Mouse (Mus musculus): ENCODE data around the gene Elf2.

DNA sequence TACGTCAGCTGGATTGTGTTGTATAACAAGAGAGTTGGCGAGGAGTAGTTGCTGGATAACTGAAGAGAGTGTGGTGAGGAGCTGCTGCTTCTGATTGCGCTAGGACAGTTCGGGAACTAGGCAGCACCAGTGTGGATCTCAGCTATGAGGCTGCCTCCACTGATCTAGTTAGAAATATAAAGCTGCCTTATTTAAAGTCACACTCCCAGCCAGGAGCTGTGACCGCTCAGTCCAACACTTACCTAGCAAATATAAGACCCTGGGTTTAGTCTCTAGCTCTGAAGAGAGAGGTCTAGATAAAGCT is 105.8 kb downstream of the Elf2 start:
- TF ChIP-seq CTCF (IDR thresholded peaks at IDR 0.05; ENCODE audit: low read depth, low read length), result no peak
- no peak for TF ChIP-seq GATA1 (IDR thresholded peaks at IDR 0.05; ENCODE audit: borderline replicate concordance, low read length)
- TF ChIP-seq POLR2AphosphoS5 (IDR thresholded peaks at IDR 0.05; ENCODE audit: insufficient replicate concordance, low read depth, low read length), result no peak
- no peak for TF ChIP-seq TAL1 (conservative IDR thresholded peaks at IDR 0.05; ENCODE audit: low read depth, low read length)
- TF ChIP-seq GATA2 (IDR thresholded peaks at IDR 0.05; ENCODE audit: borderline replicate concordance, low read depth, low read length), result no peak

Data from G1E (cell line).